Comparison of ENCODE assay signal across 7 mouse cellular contexts in genomic region chr3:75556121-75556694, GRCm38 (mm10). TPM values are rescaled to one million over a fixed set of nuclear protein-coding genes. Genes with fewer than 3 reads are reported as not detected.
DNase-seq lines count a peak whose midpoint lies in the region; ATAC-seq and TF ChIP-seq lines count a peak whose summit lies in the region.

No protein-coding gene starts in this region.

- H3K9me3 ChIP-seq in neural tube, embryonic 11.5 days (ENCODE audit: control insufficient read depth, low read length), result no peaks in the 10 kb centered on the region
- no peaks in the 10 kb centered on the region for H3K9me3 ChIP-seq in forebrain, embryonic 15.5 days
- H3K9me3 ChIP-seq in limb, embryonic 14.5 days (ENCODE audit: control insufficient read depth, low read length), result no peaks in the 10 kb centered on the region
- H3K9me3 ChIP-seq in neural tube, embryonic 13.5 days, result no peaks in the 10 kb centered on the region

- WGBS in neural tube, embryonic 11.5 days, result under 1% methylated on average over 36 of the region's 36 CpGs
- 2% methylated on average over 36 of the region's 36 CpGs for WGBS in forebrain, embryonic 15.5 days
- under 1% methylated on average over 35 of the region's 36 CpGs for WGBS in limb, embryonic 14.5 days
- WGBS in neural tube, embryonic 13.5 days, result under 1% methylated on average over 36 of the region's 36 CpGs

- peak overlapping the region; percentile 90 for H3K4me3 ChIP-seq in neural tube, embryonic 11.5 days (ENCODE audit: low read depth, low read length)
- peak overlapping the region; percentile 68 for H3K4me3 ChIP-seq in forebrain, embryonic 15.5 days
- H3K4me3 ChIP-seq in limb, embryonic 14.5 days (replicated peaks; ENCODE audit: low read length), result peak overlapping the region; percentile 94
- peak overlapping the region; percentile 97 for H3K4me3 ChIP-seq in neural tube, embryonic 13.5 days

- H3K27me3 ChIP-seq in neural tube, embryonic 11.5 days (ENCODE audit: control insufficient read depth, insufficient read depth, low read length), result no peaks in the 10 kb centered on the region
- no peaks in the 10 kb centered on the region for H3K27me3 ChIP-seq in forebrain, embryonic 15.5 days
- H3K27me3 ChIP-seq in limb, embryonic 14.5 days (ENCODE audit: control insufficient read depth, insufficient read depth, low read length), result no peaks in the 10 kb centered on the region
- H3K27me3 ChIP-seq in neural tube, embryonic 13.5 days, result no peaks in the 10 kb centered on the region

- no peak overlapping the region for H3K27ac ChIP-seq in neural tube, embryonic 11.5 days (ENCODE audit: low read depth, low read length)
- peak overlapping the region; percentile 77 for H3K27ac ChIP-seq in forebrain, embryonic 15.5 days (replicated peaks)
- H3K27ac ChIP-seq in limb, embryonic 14.5 days (replicated peaks; ENCODE audit: low read depth, low read length), result peak overlapping the region; percentile 80
- H3K27ac ChIP-seq in neural tube, embryonic 13.5 days (replicated peaks), result peak overlapping the region; percentile 79

- peak overlapping the region; percentile 77 for H3K4me2 ChIP-seq in neural tube, embryonic 11.5 days (ENCODE audit: low read depth)
- peak overlapping the region; percentile 68 for H3K4me2 ChIP-seq in forebrain, embryonic 15.5 days (replicated peaks)
- H3K4me2 ChIP-seq in limb, embryonic 14.5 days (replicated peaks; ENCODE audit: low read depth, low read length, severe bottlenecking), result peak overlapping the region; percentile 82
- peak overlapping the region; percentile 83 for H3K4me2 ChIP-seq in neural tube, embryonic 13.5 days

- no peak; the same call in 1 of the 2 replicates for ATAC-seq in neural tube, embryonic 11.5 days (ENCODE audit: insufficient read depth, low FRiP score, low TSS enrichment)
- peak; percentile 26 for ATAC-seq in activated CD4-positive, CD25-positive, alpha-beta regulatory T cell, adult 4 months
- ATAC-seq in forebrain, embryonic 15.5 days (replicated peaks), result no peak
- ATAC-seq in limb, embryonic 14.5 days (ENCODE audit: low FRiP score, low read depth), result peak; percentile 34
- peak; percentile 53; the same call in 1 of the 2 replicates for ATAC-seq in neural tube, embryonic 13.5 days (ENCODE audit: low read depth)

- DNase-seq in neural tube, embryonic 11.5 days (ENCODE audit: low spot score), result peak; percentile 13
- DNase-seq in neural tube, embryonic 10.5 days (ENCODE audit: extremely low spot score, low spot score), result no peak
- DNase-seq in limb, embryonic 14.5 days (ENCODE audit: low spot score), result peak; percentile 30
- no peak for DNase-seq in Muller cell, postnatal 12 days (ENCODE audit: inconsistent ontology term)

- H3K4me1 ChIP-seq in neural tube, embryonic 11.5 days (ENCODE audit: control insufficient read depth, insufficient read depth, low read length), result peaks cover 2% of the 10 kb centered on the region; the same call in 1 of the 2 replicates
- peaks cover 14% of the 10 kb centered on the region for H3K4me1 ChIP-seq in forebrain, embryonic 15.5 days
- peaks cover 5% of the 10 kb centered on the region for H3K4me1 ChIP-seq in limb, embryonic 14.5 days (ENCODE audit: control insufficient read depth, insufficient read depth, low read length)
- H3K4me1 ChIP-seq in neural tube, embryonic 13.5 days (replicated peaks), result peaks cover 19% of the 10 kb centered on the region

- no peaks in the 10 kb centered on the region for H3K36me3 ChIP-seq in neural tube, embryonic 11.5 days (ENCODE audit: control insufficient read depth, insufficient read depth, low read length)
- H3K36me3 ChIP-seq in forebrain, embryonic 15.5 days, result no peaks in the 10 kb centered on the region
- H3K36me3 ChIP-seq in limb, embryonic 14.5 days (ENCODE audit: control insufficient read depth, insufficient read depth, low read length), result no peaks in the 10 kb centered on the region
- no peaks in the 10 kb centered on the region for H3K36me3 ChIP-seq in neural tube, embryonic 13.5 days

- TF ChIP-seq POLR2A in limb, embryonic 14.5 days (IDR thresholded peaks at IDR 0.05; ENCODE audit: borderline replicate concordance, extremely low read depth, insufficient read depth, insufficient read length), result no peak

- peak overlapping the region; percentile 86 for H3K9ac ChIP-seq in neural tube, embryonic 11.5 days (ENCODE audit: low read length)
- peak overlapping the region; percentile 87 for H3K9ac ChIP-seq in forebrain, embryonic 15.5 days (replicated peaks)
- peak overlapping the region; percentile 94 for H3K9ac ChIP-seq in limb, embryonic 14.5 days (ENCODE audit: low read depth, low read length, severe bottlenecking)
- H3K9ac ChIP-seq in neural tube, embryonic 13.5 days, result peak overlapping the region; percentile 92

RNA-seq across cellular contexts. Expression of gene Pdcd10, which starts 0.4 kb away (rescaled TPM):
- polyA plus RNA-seq in neural tube, embryonic 11.5 days (2014; fragmentation: Nextera tagmentation; extraction: Ambion mirVana), result 86.3 and 94.2 TPM in 2 replicates
- polyA plus RNA-seq in activated CD4-positive, CD25-positive, alpha-beta regulatory T cell, adult 4 months (2017; shearing (Covaris generic)), result 100 to 1,000 TPM; 209 to 283 TPM
- polyA plus RNA-seq in forebrain, embryonic 15.5 days (2015; fragmentation: Nextera tagmentation; extraction: Ambion mirVana), result 75.1 and 82.6 TPM in 2 replicates
- polyA plus RNA-seq in limb, embryonic 14.5 days (2012; rRNA removed), result 32.6 and 48.3 TPM in 2 replicates
- 98.4 and 101 TPM in 2 replicates for polyA plus RNA-seq in limb, embryonic 14.5 days (2014; fragmentation: Nextera tagmentation; extraction: Ambion mirVana)
- 85.9 and 88.9 TPM in 2 replicates for polyA plus RNA-seq in neural tube, embryonic 13.5 days (2015; fragmentation: Nextera tagmentation; extraction: Ambion mirVana)

RNA-seq across cellular contexts. Expression of gene Serpini1, which starts 1.1 kb away (rescaled TPM):
- polyA plus RNA-seq in neural tube, embryonic 11.5 days (2014; fragmentation: Nextera tagmentation; extraction: Ambion mirVana), result 44.0 and 44.2 TPM in 2 replicates
- 10 to 100 TPM; 18.1 to 22.8 TPM for polyA plus RNA-seq in activated CD4-positive, CD25-positive, alpha-beta regulatory T cell, adult 4 months (2017; shearing (Covaris generic))
- 120 and 123 TPM in 2 replicates for polyA plus RNA-seq in forebrain, embryonic 15.5 days (2015; fragmentation: Nextera tagmentation; extraction: Ambion mirVana)
- polyA plus RNA-seq in limb, embryonic 14.5 days (2012; rRNA removed), result 2.2 and 3.0 TPM in 2 replicates
- polyA plus RNA-seq in limb, embryonic 14.5 days (2014; fragmentation: Nextera tagmentation; extraction: Ambion mirVana), result 4.5 and 5.1 TPM in 2 replicates
- polyA plus RNA-seq in neural tube, embryonic 13.5 days (2015; fragmentation: Nextera tagmentation; extraction: Ambion mirVana), result 133 and 145 TPM in 2 replicates

Comparison
In these comparisons a context has a peak if more than half of its experiments do, and no peak if none do; other contexts are left out.
1. ATAC-seq: peak in activated CD4-positive, CD25-positive, alpha-beta regulatory T cell, adult 4 months (single experiment), limb, embryonic 14.5 days (single experiment) and neural tube, embryonic 13.5 days (single experiment); none in neural tube, embryonic 11.5 days (single experiment) and forebrain, embryonic 15.5 days (single experiment).
2. DNase-seq: peak in neural tube, embryonic 11.5 days (single experiment) and limb, embryonic 14.5 days (single experiment); none in neural tube, embryonic 10.5 days (single experiment) and Muller cell, postnatal 12 days (single experiment).
3. Peak in every context shown above with its lines, with median percentiles within 50 percentile points of each other: H3K4me2 ChIP-seq, H3K4me3 ChIP-seq and H3K9ac ChIP-seq.